Mouse (Mus musculus) bone marrow, adult 2 months (tissue): ENCODE results near the gene Lcp1.

Experiments
- CTCF ChIP-seq: fragments of 200-500 bp; IDR thresholded peaks from 2 replicates; pipeline ENCODE4 v1.5.1; 2011; ENCODE audit warnings: low read length, control low read depth; ENCODE audit not compliant: control insufficient read depth, insufficient read depth
- POLR2A ChIP-seq: fragments of 200-500 bp; IDR thresholded peaks from 2 replicates; pipeline ENCODE4 v1.6.1; 2011; ENCODE audit warnings: low read depth, mild to moderate bottlenecking, control low read depth, low read length, borderline replicate concordance; ENCODE audit not compliant: control insufficient read depth

- TF ChIP-seq POLR2A, result no peak
- no peak for TF ChIP-seq CTCF
Observed at GRCm38 (mm10) chr14:75148229-75148628, 17.3 kb downstream of the Lcp1 start.
